Mouse (Mus musculus) right cerebral cortex, postnatal 14 days (tissue): ENCODE measurements around the gene Dcaf6.
"Not testable (repeated sequence)": the region's sequence is repeated elsewhere in the genome, so short reads cannot be mapped to it uniquely, and the experiment has no call there.

Experiments used
- DNase-seq: peaks from one replicate; pipeline ENCODE4 v3.0.0; 2022

Gene Dcaf6

DNA sequence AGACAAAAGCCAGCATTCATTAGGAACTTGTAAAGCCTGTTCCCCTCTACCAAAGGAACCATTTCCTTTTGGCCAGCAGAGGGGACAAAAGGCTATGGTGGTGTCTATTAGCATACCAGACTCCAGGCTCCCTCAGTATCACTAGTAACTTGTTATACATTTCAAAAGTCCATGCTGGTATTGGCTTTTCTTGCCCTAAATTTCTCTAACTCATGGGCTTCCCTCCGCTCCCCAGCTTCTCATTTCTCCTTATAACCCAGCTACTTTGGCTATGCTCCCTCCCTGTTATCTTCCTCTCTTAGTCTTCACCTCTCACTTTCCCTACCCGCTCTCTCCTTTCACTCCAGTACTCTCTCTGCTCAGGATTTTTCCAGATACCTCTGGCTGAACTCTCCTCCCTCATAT is 63.9 kb downstream of the Dcaf6 start:
- no peak for DNase-seq

DNA sequence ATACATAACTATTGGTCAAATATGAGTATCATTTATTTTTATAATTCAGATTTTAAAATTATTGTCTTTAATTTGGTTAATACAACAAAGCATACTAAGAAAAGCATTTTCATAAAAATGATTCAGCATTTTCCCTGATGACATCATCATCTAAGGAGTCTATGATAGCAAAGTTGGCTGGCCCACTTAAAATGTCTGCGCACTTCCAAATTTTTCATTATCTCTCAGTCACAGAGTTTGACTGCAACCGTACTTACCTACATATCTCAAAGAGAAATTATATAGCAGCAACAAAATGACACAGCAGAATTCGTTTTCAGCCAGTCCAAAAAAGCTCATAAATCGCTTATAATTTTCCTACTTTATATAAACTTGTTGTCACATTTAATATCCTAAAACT is 64.3 kb downstream of the Dcaf6 start:
- DNase-seq, result no peak

DNA sequence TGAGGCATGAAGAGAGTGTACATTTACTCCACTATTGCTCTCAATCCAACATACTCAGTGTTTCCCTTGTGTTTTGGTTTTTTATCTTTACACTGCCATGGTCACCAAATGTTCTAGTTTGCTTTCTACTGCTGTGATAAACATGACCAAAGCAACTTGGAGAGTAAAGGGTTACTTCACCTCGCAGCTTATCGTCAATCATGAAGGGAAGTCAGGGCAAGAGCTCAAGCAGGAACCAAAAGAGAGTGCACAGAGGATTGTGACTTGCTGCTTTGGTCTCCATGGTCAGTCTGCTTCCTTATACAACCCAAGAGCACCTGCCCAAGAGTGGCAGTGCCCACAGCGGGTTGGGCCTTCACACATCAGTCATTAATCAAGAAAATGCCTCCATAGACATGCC is 65.4 kb downstream of the Dcaf6 start:
- DNase-seq, result no peak

DNA sequence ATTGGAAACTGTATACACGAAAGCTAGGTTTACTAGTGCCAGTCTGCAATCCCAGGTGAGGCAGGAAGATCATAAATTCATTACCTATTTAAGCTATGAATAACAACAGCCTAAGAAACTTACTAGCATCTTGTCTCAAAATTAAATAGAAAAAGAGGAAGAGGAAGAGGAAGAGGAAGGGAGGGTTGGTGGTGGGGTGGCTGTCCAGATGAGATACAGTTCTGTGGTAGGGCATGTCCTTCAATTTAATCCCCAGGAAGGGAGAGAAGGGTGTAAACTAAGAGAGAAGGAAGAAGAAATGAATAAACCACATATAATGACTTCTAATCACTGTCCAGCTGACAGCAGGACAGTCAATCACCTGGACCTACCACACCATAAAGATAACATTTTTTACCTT is 67.2 kb downstream of the Dcaf6 start:
- DNase-seq, result no peak

DNA sequence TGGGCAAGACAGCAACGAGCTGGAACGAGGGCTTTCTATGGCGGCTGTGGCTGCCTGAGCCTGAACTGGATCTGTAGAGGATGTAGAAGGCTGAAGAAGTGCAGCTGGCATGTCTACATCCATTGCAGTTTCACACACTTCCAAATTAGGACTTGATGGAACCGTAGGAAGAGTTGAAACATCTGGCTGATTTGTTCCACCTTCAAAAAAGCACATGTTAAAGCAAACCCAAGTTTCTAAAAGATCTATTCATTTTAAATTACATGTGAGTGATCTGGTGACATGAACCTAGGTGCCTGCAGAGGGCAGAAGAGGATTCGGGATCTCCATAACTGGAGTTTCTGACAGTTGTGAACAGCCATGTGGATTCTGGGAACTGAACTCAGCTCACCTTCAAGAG is 71.6 kb downstream of the Dcaf6 start:
- DNase-seq, result no peak

DNA sequence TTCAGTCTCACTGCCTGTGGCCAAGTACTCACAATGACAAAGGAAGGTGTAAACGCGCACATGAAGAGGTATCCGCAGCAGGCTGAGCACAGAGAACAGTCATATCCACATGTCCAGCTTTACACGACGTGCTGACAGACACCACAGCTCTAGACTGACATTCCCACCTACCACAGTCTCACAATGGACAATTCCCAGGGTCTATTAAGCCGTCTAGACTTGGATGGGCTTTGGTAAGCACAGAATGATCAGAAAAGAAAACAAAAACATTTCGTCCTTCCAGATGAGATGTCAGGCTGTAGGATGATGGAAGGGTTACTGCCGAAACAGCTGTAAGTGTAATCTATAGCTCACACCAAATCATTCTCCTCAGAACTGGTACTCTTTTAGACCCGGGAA is 73.8 kb downstream of the Dcaf6 start:
- no peak for DNase-seq

DNA sequence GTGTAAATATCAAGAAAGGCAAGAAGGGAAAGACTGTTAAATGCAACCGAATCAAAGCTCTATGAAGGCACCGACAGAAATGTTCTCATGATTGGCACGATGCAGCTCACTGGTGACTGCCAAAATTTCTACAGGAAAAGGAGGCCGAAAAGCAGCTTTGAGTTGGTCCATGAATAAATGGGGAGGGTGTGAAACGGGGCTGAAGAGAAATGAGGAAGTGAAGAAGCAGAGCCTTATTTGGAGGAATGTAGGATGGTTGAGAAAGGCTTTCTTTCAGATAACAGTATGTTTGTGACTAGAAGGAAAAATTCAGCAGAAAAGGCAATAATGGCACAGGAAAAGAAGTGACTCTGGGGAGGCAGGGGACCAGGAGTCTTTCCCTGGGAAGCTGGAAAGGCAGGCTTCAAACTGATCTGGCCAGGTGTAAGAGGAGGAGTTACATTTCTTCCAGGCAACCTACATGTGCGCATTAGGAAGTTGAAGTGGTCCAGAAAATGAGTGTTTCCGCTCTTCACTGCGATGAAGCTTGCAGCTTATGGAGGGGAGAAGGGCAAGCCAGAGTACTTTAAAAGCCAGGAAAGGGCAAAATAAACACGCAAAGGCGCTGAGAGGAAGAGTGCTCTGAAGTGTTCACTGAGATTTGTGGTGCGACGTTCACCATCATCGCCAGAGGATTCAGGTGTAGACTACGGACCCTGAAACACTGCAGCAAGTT is 74.3 kb downstream of the Dcaf6 start:
- DNase-seq, result no peak

DNA sequence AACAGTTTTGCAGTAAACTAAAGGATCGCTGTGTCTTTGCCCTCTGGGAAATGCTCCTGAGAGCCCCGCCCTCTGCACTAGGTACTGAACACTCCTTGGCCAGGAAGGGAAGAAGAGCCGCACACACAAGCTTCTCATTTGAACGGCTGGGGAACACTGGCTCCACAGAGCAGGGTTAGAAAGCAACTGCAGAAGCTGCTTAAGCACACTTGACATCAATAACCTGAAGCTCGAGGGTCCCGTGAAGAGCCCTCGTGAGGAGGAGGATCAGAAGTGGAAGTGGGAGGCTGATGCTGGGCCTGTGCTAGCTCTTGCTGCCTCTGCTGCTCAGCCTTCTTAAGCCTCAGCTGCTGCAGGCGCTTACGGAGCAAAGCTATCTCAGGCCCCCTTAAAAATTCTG is 86.4 kb downstream of the Dcaf6 start:
- no peak for DNase-seq

DNA sequence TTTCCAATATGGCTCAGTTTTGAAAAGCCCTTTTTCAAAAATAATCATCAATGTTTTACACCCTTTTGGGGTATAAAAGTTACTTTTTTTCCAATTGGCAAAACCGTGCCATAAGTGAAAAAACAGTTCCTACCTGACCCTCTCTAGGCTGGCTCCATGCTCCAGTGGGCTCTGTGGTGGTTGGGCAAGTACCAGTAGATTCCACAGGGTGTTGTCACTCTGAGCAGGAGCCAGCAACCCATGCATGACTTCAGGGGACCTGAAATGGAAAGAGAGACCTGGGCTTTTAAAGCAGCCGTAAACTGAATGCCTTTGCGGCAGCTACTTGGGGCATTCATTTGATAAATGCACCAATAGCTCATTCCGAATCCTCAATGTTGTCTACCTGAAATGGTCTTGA is 89.3 kb downstream of the Dcaf6 start:
- no peak for DNase-seq

DNA sequence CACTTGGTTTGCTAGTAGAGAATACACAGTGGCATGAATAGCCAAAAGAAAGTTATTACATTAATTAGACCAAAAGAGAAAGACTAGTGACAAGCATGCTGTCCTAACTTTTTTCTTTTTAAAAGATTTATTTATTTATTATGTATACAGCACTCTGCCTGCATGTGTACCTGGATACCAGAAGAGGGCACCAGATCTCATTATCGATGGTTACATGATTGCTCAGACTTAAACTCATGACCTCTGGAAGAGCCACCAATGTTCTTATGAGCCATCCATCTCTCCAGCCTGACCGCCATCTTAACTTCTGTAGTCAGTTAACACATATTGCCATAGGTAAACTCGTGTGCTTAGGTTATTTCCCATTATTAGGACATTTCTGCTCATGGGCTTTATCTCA is 95.2 kb downstream of the Dcaf6 start:
- no peak for DNase-seq

DNA sequence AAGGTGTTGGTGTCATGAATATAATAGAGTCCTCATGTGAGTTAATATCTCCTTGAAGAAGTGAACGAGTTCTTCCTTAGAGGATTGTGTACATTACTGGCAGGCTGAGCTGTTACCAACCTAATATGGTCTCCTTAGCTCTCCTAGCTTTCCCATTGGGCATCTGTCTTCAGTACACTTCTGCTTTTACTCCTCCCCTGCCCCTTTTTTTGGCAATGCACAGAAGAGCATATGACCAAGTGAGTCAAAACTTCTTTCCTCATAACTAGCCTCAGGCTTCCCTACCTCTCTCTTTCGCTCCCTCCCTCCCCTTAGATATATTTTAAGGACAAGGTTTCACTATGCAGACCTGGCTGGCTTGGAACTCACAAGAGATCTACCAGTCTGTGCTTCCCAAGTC is 97.0 kb downstream of the Dcaf6 start:
- DNase-seq, result no peak

DNA sequence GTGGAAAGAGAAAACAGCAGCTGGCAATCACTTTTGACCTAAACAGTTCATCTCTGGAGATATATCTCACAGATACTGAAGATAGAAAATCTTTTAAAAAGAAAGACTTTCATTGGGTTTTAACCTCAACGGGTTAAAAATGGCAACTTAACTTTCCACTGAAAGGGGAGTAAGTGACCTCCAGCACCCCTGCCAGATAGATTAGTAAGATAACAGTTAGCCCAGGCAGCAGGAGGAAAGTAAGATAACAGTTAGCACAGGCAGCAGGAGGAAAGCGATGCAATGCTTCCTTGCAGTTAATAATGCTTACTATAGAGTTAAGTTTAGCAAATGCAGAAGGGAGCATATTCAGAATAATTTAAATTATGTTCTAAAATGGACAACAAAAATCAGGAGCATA is 103.9 kb downstream of the Dcaf6 start:
- DNase-seq, result no peak

DNA sequence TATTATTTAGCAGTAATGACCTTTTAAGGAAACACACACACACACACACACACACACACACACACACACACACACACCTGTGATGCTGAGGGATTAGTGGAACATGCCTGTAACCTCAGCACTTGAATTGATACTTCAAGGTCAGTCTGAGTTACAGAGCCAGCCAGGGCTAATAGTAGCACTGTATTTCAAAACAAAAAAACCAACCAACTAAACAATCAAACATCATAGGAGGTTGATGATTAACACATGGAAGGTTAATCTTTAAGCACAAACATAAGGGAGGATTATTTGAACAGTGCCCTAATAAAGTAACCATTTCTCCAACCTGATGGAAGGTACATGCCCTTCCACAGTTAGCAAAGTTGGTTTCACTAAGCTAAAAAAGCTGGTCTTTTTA is 111.6 kb downstream of the Dcaf6 start:
- DNase-seq, result no peak

DNA sequence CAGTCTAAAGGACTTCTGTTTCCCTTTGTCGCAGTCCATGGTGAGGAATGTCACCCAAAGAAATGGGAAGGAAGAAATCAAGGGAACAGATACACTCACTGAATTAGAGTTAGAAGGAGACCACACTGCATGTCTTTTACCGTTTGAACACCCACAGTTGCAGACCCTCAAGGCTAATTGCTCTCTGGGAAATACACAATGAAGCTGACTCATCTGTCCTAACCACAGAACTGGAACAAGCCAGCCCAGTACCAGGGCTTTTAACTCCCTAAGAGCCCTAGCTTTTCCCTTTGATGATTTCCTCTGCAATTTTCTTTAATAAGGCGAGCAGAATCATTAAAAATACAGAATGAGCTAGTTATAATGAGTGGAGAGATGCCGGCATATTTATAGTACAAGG is 115.8 kb downstream of the Dcaf6 start:
- no peak for DNase-seq

DNA sequence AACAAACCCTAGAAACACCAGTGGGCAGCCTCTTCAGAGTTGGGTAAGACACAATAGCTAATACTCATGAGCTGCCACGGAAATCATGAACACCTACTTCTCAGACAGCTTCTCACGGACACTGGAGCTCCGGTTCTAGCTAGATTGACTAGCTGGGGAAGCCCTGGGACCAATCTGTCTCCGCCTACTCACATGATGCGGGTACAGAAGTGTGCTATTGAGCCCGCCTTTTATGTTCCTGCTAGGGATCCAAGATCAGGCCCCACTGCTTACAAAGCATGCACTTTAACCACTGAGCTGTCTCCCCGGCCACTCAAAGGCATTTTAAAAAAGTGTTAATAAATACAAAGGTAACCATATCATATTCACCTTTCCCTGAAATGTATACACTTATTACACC is 118.1 kb downstream of the Dcaf6 start:
- DNase-seq, result no peak

DNA sequence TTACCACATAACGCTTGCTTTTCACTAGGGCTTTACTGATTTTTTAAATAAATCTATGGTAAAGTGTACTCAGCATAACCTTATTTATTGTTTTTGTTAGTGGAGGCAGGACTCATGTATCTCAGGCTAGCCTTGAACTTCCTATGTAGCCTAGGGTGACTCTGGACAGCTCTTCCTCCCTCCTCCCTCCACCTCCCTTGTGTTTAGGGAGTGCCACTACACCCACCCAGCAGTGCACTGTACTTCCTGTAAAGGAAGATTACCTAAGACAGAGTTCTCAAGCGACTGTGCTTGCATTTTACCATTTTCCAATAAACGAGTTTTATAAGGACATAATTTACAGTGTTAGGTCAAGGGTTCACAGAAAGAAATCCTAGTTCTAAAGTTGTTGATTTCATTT is 127.5 kb downstream of the Dcaf6 start:
- no peak for DNase-seq

DNA sequence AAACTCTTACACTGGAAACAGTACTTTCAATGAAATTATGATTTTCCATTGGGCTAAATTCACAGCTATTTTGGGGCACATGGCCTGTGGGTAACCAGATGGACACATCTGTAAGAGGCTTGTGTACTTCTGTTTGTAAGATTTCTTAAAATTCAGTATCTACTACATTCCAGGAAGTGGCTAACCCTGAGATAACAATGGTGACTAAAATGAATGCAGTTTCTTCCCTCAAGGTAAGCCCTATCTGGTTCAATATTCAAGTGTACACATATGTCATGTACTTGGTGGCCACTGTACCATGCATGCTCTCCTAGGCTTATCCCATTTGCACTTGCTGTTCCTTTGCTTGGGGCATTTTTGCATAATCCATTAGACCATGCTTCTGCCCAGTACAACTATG is 129.4 kb downstream of the Dcaf6 start:
- no peak for DNase-seq

DNA sequence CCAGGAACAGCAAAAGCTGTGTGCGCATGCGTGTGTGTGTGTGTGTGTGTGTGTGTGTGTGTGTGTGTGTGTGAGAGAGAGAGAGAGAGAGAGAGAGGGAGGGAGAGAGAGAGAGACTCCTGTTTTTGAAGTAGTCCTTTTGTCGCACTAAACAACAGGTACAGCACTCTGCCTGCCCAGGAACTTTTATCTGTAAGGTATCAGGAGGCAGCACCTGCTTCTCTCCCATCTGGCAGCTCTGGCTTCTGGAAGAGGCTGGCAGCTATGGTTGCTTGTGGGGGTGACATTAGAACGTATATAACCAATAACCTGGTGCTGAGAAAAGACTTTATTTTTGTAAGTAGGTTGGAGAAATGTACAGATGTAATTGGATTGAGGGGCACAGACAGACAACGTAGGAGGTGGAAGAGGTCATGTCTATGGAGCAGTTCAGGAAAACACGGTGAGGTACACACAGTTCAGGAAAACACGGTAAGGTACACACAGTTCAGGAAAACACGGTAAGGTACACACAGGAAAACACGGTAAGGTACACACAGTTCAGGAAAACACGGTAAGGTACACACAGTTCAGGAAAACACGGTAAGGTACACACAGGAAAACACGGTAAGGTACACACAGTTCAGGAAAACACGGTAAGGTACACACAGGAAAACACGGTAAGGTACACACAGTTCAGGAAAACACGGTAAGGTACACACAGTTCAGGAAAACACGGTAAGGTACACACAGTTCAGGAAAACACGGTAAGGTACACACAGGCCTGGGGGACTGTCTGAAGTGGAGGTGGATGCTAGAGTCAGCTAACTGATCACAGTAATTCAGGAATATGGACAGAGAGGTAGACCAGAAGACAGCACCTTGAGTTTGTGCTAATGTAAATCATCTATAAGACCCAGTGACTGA is 131.6 kb downstream of the Dcaf6 start:
- DNase-seq, result not testable (repeated sequence)

DNA sequence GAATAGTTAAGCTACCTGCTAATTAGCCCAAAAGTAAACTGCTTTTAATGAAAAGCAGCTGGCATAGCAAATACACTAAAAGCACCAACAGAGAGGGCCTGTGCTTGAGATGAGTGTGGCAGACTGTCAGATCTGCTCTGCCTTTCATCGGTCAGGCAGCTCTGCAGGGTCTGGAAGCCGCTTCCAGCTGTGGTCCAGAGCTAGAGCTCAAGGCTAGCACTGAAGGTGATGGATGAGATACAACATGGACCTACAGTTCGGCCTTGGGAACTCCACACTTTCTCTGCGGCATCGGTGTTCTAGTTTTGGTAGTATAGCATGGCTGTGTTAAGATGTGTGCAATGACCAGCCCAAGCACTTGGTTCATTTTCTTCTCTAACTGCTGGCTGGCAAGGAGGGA is 132.4 kb downstream of the Dcaf6 start:
- DNase-seq, result no peak

DNA sequence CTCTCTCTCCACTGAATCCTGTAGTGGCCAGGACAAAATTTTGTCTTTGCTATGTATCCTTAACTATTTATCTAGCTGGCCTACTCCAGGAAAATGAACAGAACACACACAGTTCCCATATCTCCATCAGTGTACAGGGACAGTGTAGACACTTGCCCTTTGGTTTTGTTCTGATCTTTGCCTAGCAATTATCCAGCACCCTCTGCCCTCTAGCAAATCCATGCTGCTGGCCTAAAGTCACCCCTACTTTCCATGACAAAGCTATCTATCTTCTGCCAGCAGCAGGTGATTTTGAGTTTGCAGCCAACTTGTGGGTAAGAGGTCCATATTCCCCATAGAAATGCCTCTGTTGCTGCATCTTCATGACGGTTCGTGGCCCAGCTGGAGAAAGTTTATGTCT is 132.9 kb downstream of the Dcaf6 start:
- no peak for DNase-seq

DNA sequence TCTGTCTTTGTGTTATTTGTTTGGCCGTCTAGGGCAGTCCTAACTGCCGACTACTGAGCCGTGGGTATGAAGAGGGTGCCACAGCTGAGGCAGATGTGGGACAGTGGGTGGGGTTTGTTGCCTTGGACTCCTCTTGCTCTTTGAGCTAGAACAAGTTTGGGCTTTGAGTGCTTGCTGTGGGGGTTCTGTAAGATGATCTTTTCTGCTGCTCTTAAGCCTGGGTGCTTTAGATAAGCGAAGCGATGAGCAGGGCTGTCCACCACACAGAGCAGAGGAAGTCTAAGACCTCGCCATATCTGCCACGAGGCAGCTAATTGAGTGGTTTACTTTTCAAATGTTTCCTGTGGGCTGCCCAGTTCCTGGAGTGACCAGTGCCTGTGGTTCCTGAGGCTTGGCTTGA is 137.3 kb downstream of the Dcaf6 start:
- no peak for DNase-seq

DNA sequence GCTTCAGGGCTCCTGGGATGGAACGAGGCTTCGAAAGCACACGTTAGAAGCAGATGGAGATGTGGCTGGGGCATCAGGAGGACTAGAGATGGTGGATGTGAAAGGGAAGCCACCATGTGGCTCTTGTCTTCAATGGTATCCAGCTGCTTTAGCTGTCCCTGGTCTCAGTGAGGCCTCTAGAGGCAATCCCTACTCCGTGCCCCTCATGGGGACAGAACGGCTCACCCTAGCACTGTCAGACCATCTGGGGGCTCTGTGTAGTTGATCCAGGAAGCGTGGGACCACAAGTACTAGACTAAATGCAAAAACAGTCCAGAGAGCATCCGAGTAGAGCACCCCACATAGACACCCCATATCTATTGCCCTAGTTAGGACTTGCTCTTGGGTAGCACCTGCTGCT is 138.4 kb downstream of the Dcaf6 start:
- no peak for DNase-seq

DNA sequence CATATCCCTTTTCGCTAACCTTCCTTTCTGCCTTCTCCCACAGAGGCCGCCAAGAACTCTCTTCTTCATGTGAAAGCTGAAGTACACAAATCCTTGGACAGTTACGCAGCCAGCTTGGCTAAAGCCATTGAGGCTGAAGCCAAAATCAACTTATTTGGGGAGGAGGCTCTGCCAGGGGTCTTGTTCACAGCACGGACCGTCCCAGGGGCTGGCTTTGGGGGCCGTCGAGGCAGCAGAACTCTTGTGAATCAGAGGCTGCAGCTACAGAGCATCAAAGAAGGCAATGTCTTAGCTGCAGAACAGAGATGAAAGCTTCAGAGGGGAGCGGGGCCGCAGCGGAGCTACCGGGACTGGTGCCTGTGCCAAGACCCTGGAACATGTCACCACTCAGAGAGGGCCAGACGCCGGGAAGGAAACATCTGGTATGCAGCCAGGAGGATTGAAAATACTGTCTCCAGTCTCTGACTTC is 138.8 kb downstream of the Dcaf6 start:
- no peak for DNase-seq

DNA sequence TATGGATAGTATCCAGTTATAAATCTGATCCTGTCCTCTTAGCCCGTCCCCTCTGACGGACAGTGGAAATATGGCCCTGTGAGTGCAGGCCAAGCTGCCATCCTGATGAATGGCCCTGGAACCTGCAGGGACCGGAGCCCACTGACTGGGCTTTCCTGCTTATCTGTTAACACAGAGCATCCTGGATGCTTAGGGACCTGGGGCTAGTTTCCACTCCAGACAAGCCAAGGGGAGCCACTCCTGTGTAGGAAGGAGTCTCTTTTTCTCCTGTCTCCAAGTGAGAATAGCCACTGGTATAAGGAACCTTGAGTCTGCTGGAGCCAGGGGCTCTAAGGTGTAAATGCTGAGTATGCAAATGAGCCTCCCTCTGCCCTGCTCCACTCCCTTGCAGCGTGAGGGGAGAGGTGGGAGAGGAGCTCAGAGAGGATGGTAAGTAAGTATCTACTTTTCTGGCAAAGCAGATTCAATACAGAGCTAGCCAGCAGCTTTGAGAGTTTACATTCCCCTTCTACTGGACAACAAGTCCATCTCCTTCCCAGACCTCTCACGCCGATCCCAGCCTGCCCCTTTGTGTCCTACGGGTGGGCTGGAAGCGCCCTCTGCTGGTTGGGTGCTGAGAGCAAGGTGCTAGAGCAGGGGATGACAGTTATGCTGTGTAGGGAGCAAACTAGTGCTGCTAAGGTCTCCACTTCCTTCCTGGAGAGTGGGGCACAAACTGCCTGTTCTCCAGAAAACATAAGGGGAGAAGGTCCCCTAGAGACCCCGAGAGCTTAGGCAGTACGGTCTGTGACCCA is 139.9 kb downstream of the Dcaf6 start:
- DNase-seq, result peak; percentile 84
